Mouse (Mus musculus) E14TG2a.4 (cell line): ENCODE data around the gene Gm20388.

Experiments used
- CTCF ChIP-seq: conservative IDR thresholded peaks from 2 replicates; pipeline ENCODE4 v1.5.1; 2014; ENCODE audit warnings: low read length
- NANOG ChIP-seq: IDR thresholded peaks from 2 replicates; pipeline ENCODE4 v1.6.1; 2014; ENCODE audit warnings: borderline replicate concordance, low read length, mixed read lengths
- POU5F1 ChIP-seq: IDR thresholded peaks from 2 replicates; pipeline ENCODE4 v1.6.1; 2014; ENCODE audit warnings: low read length, borderline replicate concordance

GRCm38 (mm10) chr8:120371146-120371545 lies 460.5 kb downstream of the Gm20388 start:
- no peak for TF ChIP-seq CTCF
- TF ChIP-seq NANOG: no peak
- TF ChIP-seq POU5F1: no peak
